Mouse (Mus musculus) ES-E14 (cell line): ENCODE measurements around the gene Clybl.

Experiments
- CHD2 ChIP-seq: IDR thresholded peaks from 2 replicates; pipeline ENCODE4 v1.6.1; 2014; ENCODE audit warnings: mild to moderate bottlenecking, low read depth, low read length, inconsistent platforms
- HCFC1 ChIP-seq: IDR thresholded peaks from 2 replicates; pipeline ENCODE4 v1.6.1; 2012; ENCODE audit warnings: low read length, inconsistent platforms, borderline replicate concordance; ENCODE audit not compliant: insufficient read depth
- MAFK ChIP-seq: IDR thresholded peaks from 2 replicates; pipeline ENCODE4 v1.6.1; 2014; ENCODE audit warnings: mild to moderate bottlenecking, low read depth, low read length, inconsistent platforms; ENCODE audit not compliant: insufficient read depth
- ZC3H11A ChIP-seq: IDR thresholded peaks from 2 replicates; pipeline ENCODE4 v1.6.1; 2012; ENCODE audit warnings: low read depth, mild to moderate bottlenecking, inconsistent platforms, low read length, borderline replicate concordance

GRCm38 (mm10) chr14:122224501-122224928, 43.0 kb downstream of the Clybl start:
- TF ChIP-seq CHD2 (no peak), HCFC1 (no peak), ZC3H11A (no peak), MAFK (no peak)
